Mouse (Mus musculus) small intestine, adult 2 months (tissue): ENCODE results near the gene 6430571L13Rik.

Source experiments
- CTCF ChIP-seq: fragments of 200-500 bp; IDR thresholded peaks from 2 replicates; pipeline ENCODE4 v1.5.1; 2012; ENCODE audit warnings: low read depth, mild to moderate bottlenecking, control low read depth, inconsistent platforms, low read length, moderate library complexity, mixed read lengths; ENCODE audit not compliant: insufficient replicate concordance, insufficient read length; ENCODE audit errors: extremely low read depth
- POLR2A ChIP-seq: fragments of 200-500 bp; IDR thresholded peaks from 2 replicates; pipeline ENCODE4 v1.6.1; 2012; ENCODE audit warnings: low read depth, mild to moderate bottlenecking, control low read depth, inconsistent platforms, low read length, moderate library complexity

DNA sequence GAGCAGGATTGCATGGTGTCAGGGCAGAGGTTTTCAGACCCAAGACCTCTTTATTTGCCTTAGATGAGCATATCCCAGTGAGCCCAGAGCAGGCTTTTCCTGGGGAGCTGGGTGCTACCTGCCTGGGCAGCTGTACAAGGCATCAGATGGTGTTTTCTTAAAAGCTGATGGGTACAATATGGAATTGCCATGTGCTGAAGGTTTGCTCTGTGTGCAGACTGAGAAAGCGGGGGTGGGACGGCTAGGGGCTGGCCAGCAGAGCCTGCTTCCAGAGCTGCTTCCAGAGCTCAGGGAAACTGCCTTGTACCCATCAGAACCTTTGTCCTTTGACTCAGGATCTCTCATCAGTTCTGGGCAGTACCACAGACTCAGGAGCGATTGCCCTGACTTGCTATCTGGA, 47.3 kb downstream of the 6430571L13Rik start:
- TF ChIP-seq CTCF, result no peak
- TF ChIP-seq POLR2A, result no peak
